Mouse (Mus musculus) adrenal gland, adult 18-20 months (tissue): Measurements from ENCODE around the gene H2al1g. TPM values are rescaled to one million over a fixed set of nuclear protein-coding genes. Genes with fewer than 3 reads are reported as not detected.

Source experiments
- total RNA-seq, 2 experiments: library from RNA; stranded (reverse); gene quantifications; 1 replicate in 1 of 2; 2 replicates in 1 of 2; pipeline ENCODE4 v1.2.3; 2021

Gene H2al1g
- total RNA-seq, 2 experiments from 2014 or later, result not detected

Other genes starting within 250 kb of the H2al1g start
- gene H2al1a, start 19.0 kb upstream of the H2al1g start, total RNA-seq, result not detected
- gene H2al1b, start 15.8 kb upstream of the H2al1g start, total RNA-seq, result not detected
- not detected for gene H2al1c, start 12.6 kb upstream of the H2al1g start, total RNA-seq
- gene H2al1d, start 9.4 kb upstream of the H2al1g start, total RNA-seq, result not detected
- not detected for gene H2al1e, start 6.3 kb upstream of the H2al1g start, total RNA-seq
- not detected for gene H2al1f, start 3.1 kb upstream of the H2al1g start, total RNA-seq
- not detected for gene H2al1h, start 3.2 kb downstream of the H2al1g start, total RNA-seq
- gene H2al1i, start 6.4 kb downstream of the H2al1g start, total RNA-seq, result not detected
- gene H2al1j, start 9.6 kb downstream of the H2al1g start, total RNA-seq, result not detected